Mouse (Mus musculus): ENCODE measurements around the gene Ddi1.

- no peak for TF ChIP-seq CTCF (conservative IDR thresholded peaks at IDR 0.05 in 1 of 2, IDR thresholded peaks at IDR 0.05 in 1 of 2; ENCODE audit: low read depth in 2 of 2, low read length in 2 of 2)
- TF ChIP-seq USF2 (conservative IDR thresholded peaks at IDR 0.05; ENCODE audit: low read depth, low read length) = no peak
- TF ChIP-seq MEF2A (IDR thresholded peaks at IDR 0.05; ENCODE audit: borderline replicate concordance, low read depth, low read length) = no peak
- no peak for TF ChIP-seq USF1 (IDR thresholded peaks at IDR 0.05; ENCODE audit: low read depth, low read length)
- TF ChIP-seq EP300 (IDR thresholded peaks at IDR 0.05; ENCODE audit: low read length) = no peak
These were observed 17.7 kb downstream of the Ddi1 start for GRCm38 (mm10) chr9:6251990-6252389.
